Mouse (Mus musculus): ENCODE data around the gene Adgrv1. TPM values are rescaled to one million over a fixed set of nuclear protein-coding genes. Genes with fewer than 3 reads are reported as not detected.

Adgrv1 gene
- polyA plus RNA-seq, 1 experiment from 2014 or later = 44.5 TPM

DNA sequence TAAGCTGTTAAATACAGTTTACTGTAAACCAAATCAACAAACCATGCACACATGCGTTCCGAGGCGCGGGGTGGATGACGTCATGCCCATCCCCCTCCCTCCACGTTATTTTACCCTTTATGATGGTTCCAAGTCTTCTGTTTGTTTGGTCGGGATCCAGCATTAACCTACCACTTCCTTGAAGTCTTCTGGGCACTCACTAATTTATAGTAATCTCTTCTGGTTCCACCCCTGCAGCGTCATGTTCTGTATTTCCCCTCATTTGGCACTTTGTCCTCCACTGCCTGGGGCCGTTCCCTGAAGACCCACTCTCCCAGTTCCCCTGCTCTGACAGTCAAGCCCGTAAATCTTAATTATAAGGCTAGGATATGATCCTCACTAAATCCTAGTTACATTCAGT is 497.0 kb downstream of the Adgrv1 start:
- no peaks in the 10 kb centered on the region for H3K9me3 ChIP-seq
- 79% methylated on average over 10 of the region's 10 CpGs for WGBS
- no peak overlapping the region for H3K4me3 ChIP-seq (replicated peaks)
- H3K27ac ChIP-seq = no peak overlapping the region
- H3K4me2 ChIP-seq = no peak overlapping the region
- H3K36me3 ChIP-seq (replicated peaks) = no peaks in the 10 kb centered on the region
- H3K27me3 ChIP-seq = no peaks in the 10 kb centered on the region
- H3K4me1 ChIP-seq = peaks cover 10% of the 10 kb centered on the region
- H3K9ac ChIP-seq = no peak overlapping the region
- ATAC-seq (ENCODE audit: low FRiP score) = no peak

DNA sequence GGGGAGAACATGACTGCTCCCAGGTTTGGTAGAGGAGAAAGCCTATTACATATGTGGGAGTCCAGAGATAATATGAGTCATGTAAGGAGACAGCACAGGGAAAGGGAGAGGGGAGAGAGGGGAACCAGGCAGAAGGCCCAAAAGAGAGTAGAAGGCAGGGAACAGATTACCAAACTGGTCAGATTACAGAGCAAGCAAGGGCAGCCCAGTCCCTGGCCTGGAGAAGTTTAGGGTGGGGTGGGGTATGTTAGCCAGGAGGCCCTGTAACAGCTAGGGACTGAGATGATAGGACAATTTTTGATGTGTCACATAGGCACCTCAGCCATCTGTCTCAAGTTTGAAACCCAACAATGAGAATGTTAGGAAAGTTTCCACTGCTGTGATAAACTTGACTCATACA is 498.5 kb downstream of the Adgrv1 start:
- Histone ChIP-seq H3K9me3 (no peaks in the 10 kb centered on the region), H3K27ac (no peak overlapping the region), H3K4me1 (peaks cover 10% of the 10 kb centered on the region), H3K4me2 (no peak overlapping the region), H3K27me3 (no peaks in the 10 kb centered on the region), H3K36me3 (replicated peaks) (no peaks in the 10 kb centered on the region), H3K4me3 (replicated peaks) (no peak overlapping the region), H3K9ac (no peak overlapping the region)
- no peak for ATAC-seq (ENCODE audit: low FRiP score)

DNA sequence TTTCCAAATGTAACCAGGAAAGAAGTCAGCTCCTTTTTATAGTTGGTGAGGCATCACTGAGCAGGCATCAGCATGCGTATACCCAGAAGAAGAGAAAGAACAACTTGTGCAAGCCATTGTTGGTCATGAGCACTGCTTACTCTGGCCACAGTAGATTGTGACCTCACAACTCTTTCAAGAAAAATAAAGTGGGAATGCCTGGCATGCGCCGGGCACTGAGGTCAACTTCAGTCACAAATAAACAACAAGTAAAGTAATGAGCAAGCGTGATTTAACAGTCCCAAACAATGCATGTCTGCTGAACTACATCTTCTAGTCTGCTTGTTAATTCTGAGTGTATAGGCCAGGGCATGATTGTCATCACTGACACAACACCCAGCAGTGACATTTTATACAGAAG is 499.6 kb downstream of the Adgrv1 start:
- ATAC-seq (ENCODE audit: low FRiP score) = no peak
- WGBS = 50% methylated on average over 4 of the region's 4 CpGs
- Histone ChIP-seq H3K4me3 (replicated peaks) (no peak overlapping the region), H3K4me2 (no peak overlapping the region), H3K27me3 (no peaks in the 10 kb centered on the region), H3K36me3 (replicated peaks) (no peaks in the 10 kb centered on the region), H3K4me1 (peaks cover 10% of the 10 kb centered on the region), H3K27ac (no peak overlapping the region), H3K9ac (no peak overlapping the region), H3K9me3 (no peaks in the 10 kb centered on the region)

DNA sequence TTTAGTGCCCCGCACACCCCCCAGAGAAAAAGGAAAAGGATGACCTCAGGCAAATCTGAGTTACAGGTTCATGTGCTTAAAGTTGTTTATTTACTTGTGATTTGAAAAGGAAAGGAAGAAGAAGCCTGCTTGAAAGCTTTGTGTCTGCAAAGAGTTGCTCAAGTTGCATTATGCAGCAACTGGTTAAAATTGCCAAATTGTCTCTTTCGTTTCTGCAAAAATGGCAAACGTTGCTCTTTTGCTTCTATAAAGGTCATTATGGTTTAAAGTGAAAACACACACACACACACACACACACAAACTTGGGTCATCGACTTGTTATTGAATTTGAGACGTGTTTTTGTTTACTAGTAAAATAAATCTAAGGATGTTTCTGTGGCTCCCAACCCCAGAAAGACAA is 500.3 kb downstream of the Adgrv1 start:
- Histone ChIP-seq H3K9ac (no peak overlapping the region), H3K27ac (no peak overlapping the region), H3K4me2 (no peak overlapping the region), H3K4me3 (replicated peaks) (no peak overlapping the region), H3K36me3 (replicated peaks) (no peaks in the 10 kb centered on the region), H3K9me3 (no peaks in the 10 kb centered on the region), H3K27me3 (no peaks in the 10 kb centered on the region), H3K4me1 (peaks cover 10% of the 10 kb centered on the region)
- WGBS = 60% methylated on average over 5 of the region's 5 CpGs
- ATAC-seq (ENCODE audit: low FRiP score) = no peak

DNA sequence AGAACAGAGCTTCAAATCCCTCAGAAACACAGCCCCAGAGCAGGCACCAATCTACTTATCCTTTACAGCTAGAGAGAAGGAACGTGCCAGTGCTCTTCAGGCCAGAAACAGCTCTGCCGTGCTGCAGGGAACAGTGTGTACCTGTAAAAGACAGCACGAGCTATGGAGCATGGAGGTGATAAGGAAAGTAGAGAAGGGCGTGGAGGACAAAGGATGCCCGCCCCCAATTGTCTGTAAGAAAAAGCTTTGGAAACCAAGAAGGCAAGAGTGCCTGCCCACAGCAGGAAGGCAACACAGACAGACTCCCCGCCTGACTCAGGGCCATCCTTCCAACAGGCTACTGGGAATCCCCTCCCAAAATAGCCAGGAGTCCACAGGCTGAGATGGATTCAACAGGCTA is 501.1 kb downstream of the Adgrv1 start:
- ATAC-seq (ENCODE audit: low FRiP score) = no peak
- Histone ChIP-seq H3K4me1 (peaks cover 10% of the 10 kb centered on the region), H3K4me2 (no peak overlapping the region), H3K4me3 (replicated peaks) (no peak overlapping the region), H3K9me3 (no peaks in the 10 kb centered on the region), H3K27ac (no peak overlapping the region), H3K36me3 (replicated peaks) (no peaks in the 10 kb centered on the region), H3K27me3 (no peaks in the 10 kb centered on the region), H3K9ac (no peak overlapping the region)
- WGBS = 24% methylated on average over 6 of the region's 6 CpGs

DNA sequence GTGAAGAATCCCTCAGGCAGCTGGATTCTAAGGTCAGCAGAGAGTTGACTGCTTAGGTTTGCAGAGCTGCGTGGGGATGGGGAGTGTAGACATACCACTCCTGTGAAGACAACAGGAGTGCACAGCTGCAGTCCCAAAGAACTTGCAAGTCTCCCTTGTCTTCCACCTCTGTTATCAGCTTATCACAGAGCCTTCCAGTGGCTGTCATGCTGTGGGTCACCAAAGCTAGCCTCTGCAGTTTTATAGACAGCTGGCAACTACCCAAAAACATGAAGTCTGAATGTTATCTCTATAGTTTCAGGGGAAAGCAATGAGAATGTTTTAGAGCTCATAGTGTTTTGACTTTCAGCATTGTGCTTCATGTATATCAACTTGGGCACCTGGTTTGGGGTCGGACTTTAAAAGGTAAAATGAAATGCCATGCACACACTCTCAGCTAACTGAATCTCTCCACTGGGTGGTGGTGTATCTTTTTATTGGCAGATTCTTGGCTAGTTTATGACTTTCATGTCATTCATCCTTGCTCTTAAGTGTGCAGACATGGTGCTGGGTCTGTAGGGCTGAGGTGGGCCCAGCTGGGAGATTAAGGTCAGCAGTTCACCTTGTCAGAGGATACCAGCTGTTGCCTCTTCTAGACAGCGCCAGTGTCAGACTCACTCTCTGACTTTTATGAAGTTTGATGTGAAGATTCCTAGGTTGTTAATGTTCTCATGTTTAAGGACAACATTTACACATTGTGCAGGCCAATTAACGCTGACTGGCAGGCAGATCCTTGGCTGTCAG is 502.0 kb downstream of the Adgrv1 start:
- Histone ChIP-seq H3K27ac (no peak overlapping the region), H3K27me3 (no peaks in the 10 kb centered on the region), H3K4me2 (no peak overlapping the region), H3K4me1 (peaks cover 10% of the 10 kb centered on the region), H3K9me3 (no peaks in the 10 kb centered on the region), H3K4me3 (replicated peaks) (no peak overlapping the region), H3K9ac (no peak overlapping the region), H3K36me3 (replicated peaks) (no peaks in the 10 kb centered on the region)
- no peak for ATAC-seq (ENCODE audit: low FRiP score)
- WGBS = 79% methylated on average over 4 of the region's 4 CpGs

DNA sequence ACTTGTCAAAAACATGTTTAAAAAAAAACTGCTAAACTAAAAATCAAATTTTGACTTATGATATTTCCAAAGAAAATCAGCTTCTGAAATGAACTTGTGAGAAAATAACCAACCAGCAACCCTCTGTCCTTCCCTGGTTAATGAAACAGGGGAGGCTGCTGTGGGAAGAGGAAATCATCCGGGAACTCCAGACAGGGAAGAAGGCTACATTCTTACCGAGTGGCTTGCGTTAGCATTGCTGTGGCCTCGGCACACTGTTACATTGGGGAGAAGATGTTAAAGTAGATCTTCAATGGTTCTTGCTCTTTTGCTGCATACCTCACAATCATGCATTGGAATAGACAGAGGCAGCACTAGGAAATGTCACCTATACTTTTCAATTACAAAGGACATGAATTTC is 507.1 kb downstream of the Adgrv1 start:
- Histone ChIP-seq H3K27me3 (no peaks in the 10 kb centered on the region), H3K9ac (no peak overlapping the region), H3K4me1 (no peaks in the 10 kb centered on the region), H3K9me3 (no peaks in the 10 kb centered on the region), H3K27ac (no peak overlapping the region), H3K4me3 (replicated peaks) (no peak overlapping the region), H3K36me3 (replicated peaks) (no peaks in the 10 kb centered on the region), H3K4me2 (no peak overlapping the region)
- ATAC-seq (ENCODE audit: low FRiP score) = no peak
- 87% methylated on average over 4 of the region's 4 CpGs for WGBS

DNA sequence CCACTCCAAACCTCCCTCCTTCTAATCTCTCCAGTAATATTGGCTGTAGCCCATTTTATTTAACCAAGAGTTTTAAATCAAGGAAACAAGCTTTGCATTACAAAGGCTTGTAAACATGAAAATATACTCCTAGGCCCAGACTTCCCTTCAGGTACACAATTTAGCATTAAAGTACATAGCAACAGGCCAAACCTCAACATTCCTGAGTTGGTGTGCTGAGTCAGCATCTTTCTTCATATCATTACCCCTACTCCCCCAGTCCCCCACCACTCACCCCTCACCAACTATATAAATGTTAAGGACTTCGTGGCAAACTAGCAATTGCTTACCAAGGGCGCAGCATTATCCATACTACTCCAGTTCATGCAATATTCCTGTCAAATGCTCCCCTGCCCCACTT is 510.7 kb downstream of the Adgrv1 start:
- WGBS = 93% methylated on average over 2 of the region's 2 CpGs
- no peaks in the 10 kb centered on the region for H3K27me3 ChIP-seq
- H3K9me3 ChIP-seq = no peaks in the 10 kb centered on the region
- H3K9ac ChIP-seq = no peak overlapping the region
- H3K4me2 ChIP-seq = no peak overlapping the region
- H3K27ac ChIP-seq = no peak overlapping the region
- H3K4me3 ChIP-seq (replicated peaks) = no peak overlapping the region
- peaks cover 10% of the 10 kb centered on the region for H3K36me3 ChIP-seq (replicated peaks)
- H3K4me1 ChIP-seq = no peaks in the 10 kb centered on the region
- no peak for ATAC-seq (ENCODE audit: low FRiP score)

DNA sequence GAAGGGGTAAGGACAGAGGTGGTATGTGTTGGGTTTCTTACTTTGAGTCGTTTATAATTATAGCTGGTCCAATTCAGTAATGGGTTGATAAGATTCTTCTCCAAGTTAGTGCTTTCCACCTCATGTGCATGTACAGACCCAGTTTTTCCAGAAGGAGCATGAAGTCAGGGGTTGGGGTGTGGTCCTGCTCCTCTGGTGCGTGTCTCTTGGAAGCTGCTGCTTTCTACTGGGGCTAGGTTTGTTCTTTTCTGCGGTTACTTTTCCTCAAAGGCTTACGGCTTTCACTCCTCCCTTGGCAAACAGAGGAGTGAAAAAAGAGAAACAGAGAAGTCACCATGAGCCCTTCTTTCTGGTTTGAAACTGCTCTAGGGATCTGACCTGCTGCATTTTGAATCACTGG is 522.5 kb downstream of the Adgrv1 start:
- 93% methylated on average over 4 of the region's 4 CpGs for WGBS
- H3K4me3 ChIP-seq (replicated peaks) = no peak overlapping the region
- H3K4me2 ChIP-seq = no peak overlapping the region
- H3K36me3 ChIP-seq (replicated peaks) = no peaks in the 10 kb centered on the region
- ATAC-seq (ENCODE audit: low FRiP score) = no peak
- H3K9me3 ChIP-seq = no peaks in the 10 kb centered on the region
- no peak overlapping the region for H3K9ac ChIP-seq
- H3K4me1 ChIP-seq = no peaks in the 10 kb centered on the region
- H3K27ac ChIP-seq = no peak overlapping the region
- no peaks in the 10 kb centered on the region for H3K27me3 ChIP-seq

DNA sequence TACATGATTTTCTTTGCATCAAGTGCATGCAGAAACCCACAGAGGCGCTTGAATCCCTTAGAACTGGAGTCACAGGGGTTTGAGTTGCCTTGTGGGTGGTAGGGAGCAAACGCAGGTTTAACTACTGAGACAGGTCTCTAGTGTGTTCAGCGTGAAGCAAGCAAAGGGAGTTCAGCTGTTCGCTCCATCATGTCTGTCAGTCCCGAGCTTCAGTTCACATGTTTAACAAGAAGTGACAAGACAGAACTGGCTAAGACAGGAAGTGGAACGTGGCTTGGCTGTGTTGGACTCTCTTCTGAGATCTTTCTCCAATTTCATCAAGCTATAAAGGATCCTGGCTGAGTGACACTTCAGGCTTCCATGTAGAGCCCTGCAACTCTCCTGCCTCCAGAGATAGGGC is 523.3 kb downstream of the Adgrv1 start:
- H3K4me3 ChIP-seq (replicated peaks) = no peak overlapping the region
- no peaks in the 10 kb centered on the region for H3K27me3 ChIP-seq
- 91% methylated on average over 6 of the region's 6 CpGs for WGBS
- no peak overlapping the region for H3K9ac ChIP-seq
- no peak overlapping the region for H3K27ac ChIP-seq
- no peak for ATAC-seq (ENCODE audit: low FRiP score)
- H3K36me3 ChIP-seq (replicated peaks) = 0 out of 2 replicates have a peak, but pooled peaks cover 3% of the 10 kb centered on the region
- no peak overlapping the region for H3K4me2 ChIP-seq
- H3K4me1 ChIP-seq = no peaks in the 10 kb centered on the region
- H3K9me3 ChIP-seq = no peaks in the 10 kb centered on the region

DNA sequence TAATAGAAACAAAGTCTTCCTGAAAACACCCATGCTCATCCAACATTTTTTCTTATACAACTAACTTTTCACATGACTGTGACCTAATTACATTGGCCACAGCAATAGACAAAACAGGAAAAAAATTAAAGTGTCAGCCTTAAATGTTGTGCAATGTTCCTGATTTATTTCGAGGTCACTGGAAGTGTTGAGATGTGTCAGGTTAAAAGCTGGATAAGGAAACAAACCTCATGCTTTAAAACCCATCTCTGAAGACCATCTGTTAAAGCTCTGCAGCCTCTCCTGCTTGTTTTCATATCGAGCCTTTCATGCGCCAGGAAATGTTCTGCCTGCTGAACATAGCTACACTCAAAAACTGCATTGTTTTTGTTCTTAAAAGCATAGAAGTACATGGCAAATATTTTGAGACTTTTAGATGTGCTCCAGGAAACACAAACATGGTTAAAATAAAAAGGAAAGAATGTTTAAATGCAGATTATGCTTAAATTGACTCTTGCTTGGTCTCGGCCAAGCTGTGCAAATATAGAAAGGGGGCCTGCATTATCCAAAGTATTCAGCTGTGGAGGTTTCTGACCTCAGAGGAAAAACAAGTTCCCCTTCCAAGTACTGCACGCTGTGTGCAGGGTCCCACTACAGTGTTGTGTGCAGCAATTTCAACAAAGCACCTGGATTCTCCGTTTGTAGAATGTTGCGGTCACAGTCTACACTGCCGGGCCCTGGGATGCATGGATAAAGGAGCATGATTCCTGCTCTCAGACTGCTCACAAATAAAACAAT is 524.2 kb downstream of the Adgrv1 start:
- Histone ChIP-seq H3K4me2 (no peak overlapping the region), H3K4me1 (no peaks in the 10 kb centered on the region), H3K27me3 (no peaks in the 10 kb centered on the region), H3K36me3 (replicated peaks) (0 out of 2 replicates have a peak, but pooled peaks cover 5% of the 10 kb centered on the region), H3K27ac (no peak overlapping the region), H3K9me3 (no peaks in the 10 kb centered on the region), H3K4me3 (replicated peaks) (no peak overlapping the region), H3K9ac (no peak overlapping the region)
- WGBS = 84% methylated on average over 8 of the region's 8 CpGs
- no peak for ATAC-seq (ENCODE audit: low FRiP score)

DNA sequence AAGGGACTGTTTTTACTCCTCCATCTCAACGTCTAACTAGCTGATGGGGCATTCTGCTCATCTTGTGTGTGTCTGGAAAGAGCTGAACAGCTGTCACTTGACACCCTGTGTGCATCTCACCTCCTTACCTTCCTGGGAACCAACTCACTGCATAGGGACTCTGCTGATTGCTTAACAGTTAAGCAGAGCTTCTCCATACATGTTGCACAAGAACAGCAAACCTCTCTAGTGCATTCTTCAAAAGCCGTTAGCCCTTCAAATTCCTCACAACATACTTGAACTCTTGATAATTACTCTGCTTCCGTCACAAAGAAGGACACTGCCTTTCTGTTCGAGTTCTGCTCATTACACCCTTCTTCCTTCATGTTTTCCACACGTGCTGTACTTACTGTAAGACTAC is 525.5 kb downstream of the Adgrv1 start:
- ATAC-seq (ENCODE audit: low FRiP score) = no peak
- Histone ChIP-seq H3K9me3 (no peaks in the 10 kb centered on the region), H3K27ac (no peak overlapping the region), H3K4me2 (no peak overlapping the region), H3K36me3 (replicated peaks) (peaks cover 12% of the 10 kb centered on the region), H3K9ac (no peak overlapping the region), H3K27me3 (no peaks in the 10 kb centered on the region), H3K4me3 (replicated peaks) (no peak overlapping the region), H3K4me1 (no peaks in the 10 kb centered on the region)
- WGBS = 54% methylated on average over 5 of the region's 5 CpGs

DNA sequence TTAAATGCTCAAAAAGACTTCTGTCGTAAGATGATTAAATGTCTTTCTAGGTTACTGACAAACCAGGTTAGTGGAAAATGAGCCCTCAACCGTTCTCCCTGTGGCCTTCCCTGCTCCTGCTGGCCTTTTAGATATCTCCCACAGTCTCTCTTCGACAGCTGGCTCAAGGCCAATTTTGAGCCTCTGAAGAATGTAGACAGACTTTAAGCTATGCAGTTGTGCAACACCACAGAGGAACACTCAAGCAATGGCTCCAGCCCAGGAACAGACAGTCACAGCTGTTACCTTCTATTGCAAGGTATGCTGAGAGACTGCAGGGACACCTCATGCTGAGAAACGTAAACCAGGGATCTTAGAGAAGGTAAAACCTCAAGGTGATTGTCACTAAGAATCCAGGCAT is 529.2 kb downstream of the Adgrv1 start:
- Histone ChIP-seq H3K4me3 (replicated peaks) (no peak overlapping the region), H3K9ac (no peak overlapping the region), H3K27me3 (no peaks in the 10 kb centered on the region), H3K9me3 (no peaks in the 10 kb centered on the region), H3K27ac (no peak overlapping the region), H3K4me1 (no peaks in the 10 kb centered on the region), H3K4me2 (no peak overlapping the region), H3K36me3 (replicated peaks) (peaks cover 13% of the 10 kb centered on the region)
- 80% methylated on average over 4 of the region's 4 CpGs for WGBS
- no peak for ATAC-seq (ENCODE audit: low FRiP score)
